Mouse (Mus musculus) brown adipose tissue, adult 24 weeks (tissue): ENCODE results near the gene Olfr1344. TPM values are rescaled to one million over a fixed set of nuclear protein-coding genes. Genes with fewer than 3 reads are reported as not detected.
"Not testable (repeated sequence)": the region's sequence is repeated elsewhere in the genome, so short reads cannot be mapped to it uniquely, and the experiment has no call there.

Source experiments
- H3K27ac ChIP-seq: fragments of 200-500 bp; replicated peaks from 2 replicates; pipeline ENCODE4 v1.5.1; 2012; ENCODE audit warnings: low read depth, mild to moderate bottlenecking, low read length
- H3K4me1 ChIP-seq: fragments of 200-500 bp; 2 replicates; pipeline ENCODE4 v1.6.1; 2012; ENCODE audit warnings: low read length, mixed read lengths; ENCODE audit not compliant: control insufficient read depth, insufficient read depth, insufficient read length
- H3K4me3 ChIP-seq: fragments of 200-500 bp; 2 replicates; pipeline ENCODE4 v1.5.1; 2012; ENCODE audit warnings: low read depth, mild to moderate bottlenecking, low read length, moderate library complexity; ENCODE audit not compliant: insufficient read depth
- polyA plus RNA-seq: library from polyadenylated mRNA; stranded (reverse); fragments of >200 nt; gene quantifications from 2 replicates; pipeline ENCODE4 v1.2.4, GENCODE M21; 2012; ENCODE audit not compliant: missing spikeins, insufficient read depth, insufficient read length

Gene Olfr1344
- polyA plus RNA-seq, 1 experiment, result not detected

DNA sequence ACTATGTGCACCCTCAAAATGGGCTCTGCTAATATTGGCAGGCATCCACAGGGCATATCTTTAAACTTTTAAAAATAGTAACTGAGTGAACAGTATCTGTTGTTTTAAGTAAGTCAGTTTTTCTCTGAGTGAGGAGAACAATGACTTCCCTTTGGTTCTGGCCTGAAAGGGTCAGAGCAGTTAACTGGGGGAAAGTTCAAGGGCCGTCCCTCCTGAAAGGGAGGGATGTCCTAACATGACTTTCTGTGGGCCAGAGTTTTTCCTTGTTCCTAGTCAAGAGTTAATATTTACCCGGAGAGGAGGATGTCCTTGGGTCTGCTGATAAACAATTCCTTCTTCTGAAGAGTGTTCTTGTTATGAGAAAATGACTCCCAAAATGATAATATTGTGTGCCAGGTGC, 39.1 kb downstream of the Olfr1344 start:
- H3K4me1 ChIP-seq, H3K4me3 ChIP-seq, H3K27ac ChIP-seq: not testable (repeated sequence)

DNA sequence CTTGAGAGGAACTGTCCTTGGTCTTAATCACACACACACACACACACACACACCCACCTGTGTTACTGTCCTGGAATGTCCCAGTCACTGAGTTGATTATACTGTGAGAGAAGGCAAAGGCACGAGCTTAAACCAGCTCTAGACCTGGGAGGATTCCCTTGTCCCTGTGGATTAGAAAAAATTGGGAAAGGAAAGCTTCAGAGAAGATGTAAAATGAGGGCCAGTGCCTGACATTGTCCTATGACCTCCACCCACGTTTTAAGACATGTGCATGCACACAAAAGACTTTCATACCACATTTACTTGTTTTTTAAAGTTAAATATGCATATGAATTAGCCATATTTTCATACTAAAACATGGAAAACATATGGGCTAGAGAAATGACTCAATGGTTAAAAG, 48.4 kb downstream of the Olfr1344 start, which contains the start of gene Olfr5:
Olfr5 (minus strand) TSS at position 101 of the 400 bp plus-strand sequence.
- no peaks in the 10 kb centered on the region for H3K4me1 ChIP-seq
- no peak within 1 kb of the TSS for H3K27ac ChIP-seq
- no peak within 1 kb of the TSS for H3K4me3 ChIP-seq

Other genes starting within 250 kb of the Olfr1344 start
- gene Galp, start 241.6 kb upstream of the Olfr1344 start, polyA plus RNA-seq, result not detected in 2 replicates
- gene Zscan5b, start 216.4 kb upstream of the Olfr1344 start, polyA plus RNA-seq, result not detected in 2 replicates
- gene Epp13, start 186.0 kb upstream of the Olfr1344 start, polyA plus RNA-seq, result not detected in 2 replicates
- gene Zfp667, start 152.1 kb upstream of the Olfr1344 start, polyA plus RNA-seq, result 3.4 and 4.6 TPM in 2 replicates
- 2.3 and 5.4 TPM in 2 replicates for gene Zfp583, start 107.4 kb upstream of the Olfr1344 start, polyA plus RNA-seq
- 0.36 TPM in 1 of 2 replicates, not detected in the other for gene Gm3854, start 94.9 kb upstream of the Olfr1344 start, polyA plus RNA-seq
- gene Zfp78, start 75.4 kb upstream of the Olfr1344 start, polyA plus RNA-seq, result 1.9 and 2.0 TPM in 2 replicates
- gene Zfp28, start 55.4 kb upstream of the Olfr1344 start, polyA plus RNA-seq, result 1.8 and 3.6 TPM in 2 replicates
- not detected in 2 replicates for gene Smim17, start 40.0 kb upstream of the Olfr1344 start, polyA plus RNA-seq
- gene Gm20715, start 28.4 kb upstream of the Olfr1344 start, polyA plus RNA-seq, result not detected in 2 replicates
- gene Olfr1336, start 17.5 kb downstream of the Olfr1344 start, polyA plus RNA-seq, result not detected in 2 replicates
- not detected in 2 replicates for gene Olfr1346, start 28.4 kb downstream of the Olfr1344 start, polyA plus RNA-seq
- gene Olfr5, start 48.3 kb downstream of the Olfr1344 start, polyA plus RNA-seq, result not detected in 2 replicates
- not detected in 2 replicates for gene Olfr1347, start 61.1 kb downstream of the Olfr1344 start, polyA plus RNA-seq
- not detected in 2 replicates for gene Olfr1348, start 70.1 kb downstream of the Olfr1344 start, polyA plus RNA-seq
- not detected in 2 replicates for gene Olfr1349, start 84.3 kb downstream of the Olfr1344 start, polyA plus RNA-seq
- gene Olfr1350, start 126.2 kb downstream of the Olfr1344 start, polyA plus RNA-seq, result not detected in 2 replicates